Mouse (Mus musculus): Measurements from ENCODE around the gene Cenpe.
A peak's percentile ranks its signal among the peaks of the same experiment; 100 is the strongest.

The Cenpe gene

GRCm38 (mm10) chr3:135281701-135282100, 69.4 kb downstream of the Cenpe start:
- DNase-seq = no peak

GRCm38 (mm10) chr3:135285256-135285655, 72.9 kb downstream of the Cenpe start:
- DNase-seq = peak; percentile 30

- DNase-seq = no peak
Observed at GRCm38 (mm10) chr3:135285807-135286206, 73.5 kb downstream of the Cenpe start.

GRCm38 (mm10) chr3:135288138-135288750, 75.9 kb downstream of the Cenpe start:
- DNase-seq = peak; percentile 81

GRCm38 (mm10) chr3:135289148-135289547, 76.8 kb downstream of the Cenpe start:
- DNase-seq = no peak

- DNase-seq = no peak
Observed at GRCm38 (mm10) chr3:135290249-135290894, 78.0 kb downstream of the Cenpe start.

- DNase-seq = no peak
Observed at GRCm38 (mm10) chr3:135293703-135294102, 81.4 kb downstream of the Cenpe start.

- DNase-seq = no peak
Observed at GRCm38 (mm10) chr3:135295559-135295958, 83.2 kb downstream of the Cenpe start.

GRCm38 (mm10) chr3:135298560-135298959, 86.2 kb downstream of the Cenpe start:
- no peak for DNase-seq

- no peak for DNase-seq
Observed at GRCm38 (mm10) chr3:135300081-135300480, 87.7 kb downstream of the Cenpe start.

- DNase-seq = no peak
Observed at GRCm38 (mm10) chr3:135304060-135304459, 91.7 kb downstream of the Cenpe start.

- DNase-seq = no peak
Observed at GRCm38 (mm10) chr3:135304566-135304965, 92.2 kb downstream of the Cenpe start.

GRCm38 (mm10) chr3:135307411-135308259, 95.3 kb downstream of the Cenpe start, which contains the start of gene Slc9b2:
Slc9b2 (plus strand) TSS chr3:135307700.
- no peak for DNase-seq

GRCm38 (mm10) chr3:135312916-135313491, 100.7 kb downstream of the Cenpe start:
- no peak for DNase-seq

- DNase-seq = no peak
Observed at GRCm38 (mm10) chr3:135313727-135314126, 101.4 kb downstream of the Cenpe start.

GRCm38 (mm10) chr3:135314811-135315210, 102.5 kb downstream of the Cenpe start:
- DNase-seq = no peak

- DNase-seq = no peak
Observed at GRCm38 (mm10) chr3:135315720-135316425, 103.5 kb downstream of the Cenpe start.

GRCm38 (mm10) chr3:135318331-135318730, 106.0 kb downstream of the Cenpe start:
- DNase-seq = no peak
